Mouse (Mus musculus) liver, adult 2 months (tissue): Measurements from ENCODE around the gene 1700029P11Rik.
"Not testable (repeated sequence)": the region's sequence is repeated elsewhere in the genome, so short reads cannot be mapped to it uniquely, and the experiment has no call there.

Experiments used
- CTCF ChIP-seq: fragments of 200-500 bp; IDR thresholded peaks from 2 replicates; pipeline ENCODE4 v1.5.1; 2011; ENCODE audit warnings: low read depth, low read length, control low read depth
- POLR2A ChIP-seq: fragments of 200-500 bp; IDR thresholded peaks from 2 replicates; pipeline ENCODE4 v1.6.1; 2011; ENCODE audit warnings: low read length, control low read depth; ENCODE audit not compliant: insufficient read depth; ENCODE audit errors: extremely low read depth

- not testable (repeated sequence) for TF ChIP-seq POLR2A, CTCF
These were observed 9.8 kb upstream of the 1700029P11Rik start for GRCm38 (mm10) chr15:81970498-81970897.
